Mouse (Mus musculus): ENCODE results near the gene AW011738.
A peak's percentile ranks its signal among the peaks of the same experiment; 100 is the strongest.

The AW011738 gene

DNA sequence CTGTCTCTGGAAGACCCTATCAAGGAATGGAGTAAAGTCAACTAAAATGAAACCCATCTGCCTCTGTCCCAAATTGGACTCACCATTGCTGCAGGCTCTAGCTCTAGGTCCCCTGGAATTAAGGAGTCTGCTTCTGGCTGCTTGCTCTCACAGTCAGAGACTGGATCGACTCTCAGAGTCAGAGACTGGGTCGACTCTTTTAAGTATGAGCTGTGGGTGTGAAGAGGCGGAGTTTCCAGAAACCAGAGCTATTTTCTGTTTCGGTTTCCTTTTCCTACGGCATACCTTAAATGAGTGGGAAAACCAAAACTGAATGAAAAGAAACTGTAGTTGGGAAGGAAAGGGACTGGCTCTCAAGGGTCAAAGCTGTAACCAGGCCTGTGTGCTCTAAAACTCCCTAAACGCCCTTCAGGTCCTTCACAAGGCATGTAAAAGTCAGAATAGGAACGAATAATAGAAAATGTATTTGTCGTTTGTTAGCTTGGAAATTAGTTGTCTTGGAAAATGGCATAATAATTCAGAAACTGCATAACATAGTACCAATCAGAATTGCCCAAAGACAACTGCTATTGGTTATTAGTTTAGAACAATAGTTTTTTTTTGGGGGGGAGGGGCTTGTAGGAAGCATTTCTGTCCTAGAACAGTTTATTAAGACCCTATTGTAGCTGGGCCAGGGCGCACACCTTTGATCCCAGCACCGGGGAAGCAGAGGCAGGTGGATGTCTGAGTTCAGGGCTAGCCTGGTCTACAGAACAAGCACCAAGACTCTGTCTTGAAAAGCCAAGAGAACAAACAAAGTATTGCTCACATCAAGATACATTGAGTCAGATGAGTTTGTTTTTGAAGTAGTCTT lies 2.3 kb upstream of the AW011738 start, which contains the start of gene Isg15:
Gene Isg15 (minus strand): TSS at position 196 of the 853 bp plus-strand sequence.
- DNase-seq = no peak

DNA sequence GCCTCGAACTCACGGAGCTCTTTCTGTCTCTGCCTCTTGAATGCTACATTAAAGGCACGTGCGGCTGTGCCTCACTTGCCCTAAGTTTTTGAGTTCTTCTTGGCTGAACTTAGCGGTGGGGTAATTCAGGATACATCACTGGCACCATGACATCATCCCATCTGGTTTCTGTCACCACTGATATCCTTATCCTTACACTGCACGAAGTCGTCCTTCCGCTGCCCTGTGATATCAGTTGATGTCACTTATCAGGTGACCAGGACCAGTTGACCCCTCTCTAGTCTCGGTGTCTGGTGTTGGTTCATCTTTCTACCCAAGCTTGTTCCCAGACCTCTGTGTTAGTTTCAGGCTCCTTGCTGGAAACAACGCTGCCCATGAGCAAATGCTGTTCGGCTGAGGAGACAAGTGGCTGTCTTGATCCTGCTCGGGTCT lies 626 bp upstream of the AW011738 start:
- DNase-seq = no peak

DNA sequence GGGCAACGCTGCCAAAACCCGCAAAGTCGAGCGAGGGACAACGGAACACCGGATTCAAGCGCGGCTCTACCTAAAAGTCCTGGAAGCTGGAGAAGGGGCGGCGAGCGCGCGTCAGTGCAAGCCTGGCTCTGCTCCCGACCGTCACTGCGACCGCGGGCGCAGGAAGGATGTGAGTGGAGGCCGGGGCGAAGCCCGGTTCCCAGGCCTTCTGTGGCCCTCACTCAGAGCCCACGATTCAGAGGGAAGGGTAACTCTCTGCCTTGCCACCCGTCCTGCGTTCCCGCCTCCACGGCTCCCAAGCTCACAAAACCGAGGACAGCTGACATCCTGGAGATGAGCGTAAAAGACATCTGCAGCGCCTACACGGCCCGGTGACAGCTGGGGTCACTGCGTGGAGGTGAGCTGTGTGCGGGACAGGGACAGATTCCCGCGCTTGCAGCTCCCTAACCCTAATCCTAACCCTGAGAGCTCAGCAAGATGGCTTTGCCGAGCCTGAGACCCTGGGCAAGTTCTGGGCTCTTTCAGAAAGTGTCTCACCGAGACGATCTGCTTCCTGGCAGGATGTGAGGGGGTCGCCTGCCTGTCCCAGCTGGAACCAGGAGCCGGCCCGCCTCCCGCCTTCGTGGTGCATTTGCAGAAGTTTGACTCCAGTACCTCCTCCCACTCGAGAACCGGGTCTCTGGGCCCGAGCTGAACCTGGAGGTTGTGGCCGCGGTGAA lies 468 bp downstream of the AW011738 start:
- peak; percentile 40 for DNase-seq

DNA sequence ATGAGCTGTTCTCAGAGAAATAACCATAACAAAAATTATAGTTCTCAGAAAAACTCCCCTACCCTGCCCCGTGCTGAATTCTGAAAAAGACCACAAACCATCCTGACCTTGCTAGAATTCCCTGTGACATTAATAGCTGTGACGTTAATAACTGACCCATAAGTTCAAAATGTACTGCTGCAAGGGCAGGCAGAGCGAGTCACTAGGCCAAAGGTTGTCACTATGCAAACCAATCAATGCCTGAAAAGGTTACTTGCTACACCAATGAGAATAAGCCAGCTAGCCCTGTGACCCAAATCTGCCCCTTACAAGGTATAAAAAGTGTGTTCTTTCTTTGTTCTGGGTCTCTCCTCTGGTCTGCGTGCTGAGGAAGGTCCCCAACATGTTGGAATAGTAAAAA lies 5.8 kb downstream of the AW011738 start:
- DNase-seq = no peak

DNA sequence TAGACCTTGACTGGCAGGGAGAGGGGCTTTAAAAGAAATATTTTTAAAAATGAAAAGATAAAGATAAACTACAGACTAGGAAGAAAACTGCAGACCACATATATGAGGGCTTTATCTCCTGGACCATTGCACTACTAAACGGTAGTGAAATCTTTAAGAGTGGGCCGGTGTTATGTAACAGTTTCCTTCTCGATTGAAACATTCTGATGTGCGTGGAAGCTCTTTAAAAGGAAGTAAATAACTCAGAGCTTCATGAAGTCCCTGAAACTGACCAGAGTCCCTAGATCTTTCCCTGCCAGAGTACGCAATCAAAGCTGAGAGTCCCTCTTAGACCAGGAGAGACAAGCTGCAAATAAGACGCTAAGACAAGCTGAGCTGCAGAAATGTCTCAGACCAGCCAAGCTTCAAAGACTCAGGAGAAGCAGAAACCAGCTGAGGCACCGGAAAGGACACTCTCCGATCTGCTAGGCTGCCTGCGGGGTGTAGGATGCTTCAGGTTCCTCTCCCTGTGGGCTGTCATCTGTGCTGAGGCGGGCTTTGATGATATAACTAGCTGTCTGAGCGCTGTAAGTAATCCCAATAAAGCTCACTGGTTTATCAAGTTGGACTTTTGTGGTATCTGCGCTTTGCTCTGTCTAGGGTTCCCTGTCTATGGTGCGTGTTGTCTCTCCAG lies 7.0 kb downstream of the AW011738 start:
- no peak for DNase-seq

DNA sequence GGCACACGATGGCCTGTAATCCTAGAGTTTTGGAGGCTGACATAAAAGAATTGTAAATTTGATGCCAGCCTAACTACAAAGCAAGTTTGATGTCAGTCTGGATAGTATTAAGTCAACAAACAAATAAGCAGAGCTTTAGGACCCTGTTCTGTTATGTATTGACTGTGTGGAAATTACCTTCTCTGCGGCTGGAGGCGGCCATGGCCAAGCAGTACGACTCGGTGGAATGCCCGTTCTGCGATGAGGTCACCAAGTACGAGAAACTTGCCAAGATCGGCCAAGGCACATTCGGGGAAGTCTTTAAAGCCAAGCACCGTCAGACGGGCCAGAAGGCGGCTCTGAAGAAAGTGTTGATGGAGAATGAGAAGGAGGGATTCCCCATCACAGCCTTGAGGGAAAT lies 10.0 kb downstream of the AW011738 start:
- DNase-seq = no peak

DNA sequence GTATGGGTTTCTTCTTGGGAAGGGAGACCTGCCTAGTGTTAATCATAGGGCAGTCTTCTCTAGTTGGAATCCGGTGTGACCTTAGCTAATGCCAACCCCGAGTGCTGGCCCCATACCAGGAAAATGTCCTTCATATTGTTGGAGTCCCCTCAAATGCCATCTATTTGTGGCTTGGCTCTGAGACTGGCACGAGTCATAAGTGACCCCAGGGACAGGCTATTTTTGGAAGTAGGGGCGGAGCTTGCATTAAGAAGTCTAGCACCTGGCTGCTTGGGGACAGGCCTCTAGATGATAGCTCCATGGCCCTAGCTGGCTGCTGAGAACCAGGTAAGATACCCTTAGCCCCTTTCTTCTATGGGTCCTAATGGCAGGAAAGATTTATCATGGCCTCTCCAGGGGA lies 12.5 kb downstream of the AW011738 start, which contains the start of gene Perm1:
Gene Perm1 (plus strand): TSS at position 220 of the 400 bp plus-strand sequence.
- DNase-seq = peak; percentile 41

DNA sequence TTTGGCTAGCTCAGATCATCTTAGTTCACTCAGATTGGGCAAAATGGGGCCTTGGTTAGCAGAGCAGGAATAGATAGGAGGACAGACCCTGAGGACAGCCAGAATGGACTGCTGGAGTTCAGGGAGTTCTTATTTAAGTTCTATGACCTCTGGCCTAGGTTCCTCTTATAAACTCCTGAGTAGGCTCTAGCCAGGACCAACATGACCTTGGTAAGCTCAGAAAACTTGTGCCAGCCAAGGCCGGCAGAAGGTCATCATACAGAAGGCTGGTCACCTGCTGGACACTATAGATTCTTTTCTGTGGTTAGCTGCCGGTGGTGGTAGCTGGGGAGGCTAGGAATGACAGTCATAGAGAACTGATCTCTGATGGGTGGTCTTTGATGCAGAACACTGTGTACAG lies 13.1 kb downstream of the AW011738 start:
- DNase-seq = no peak

DNA sequence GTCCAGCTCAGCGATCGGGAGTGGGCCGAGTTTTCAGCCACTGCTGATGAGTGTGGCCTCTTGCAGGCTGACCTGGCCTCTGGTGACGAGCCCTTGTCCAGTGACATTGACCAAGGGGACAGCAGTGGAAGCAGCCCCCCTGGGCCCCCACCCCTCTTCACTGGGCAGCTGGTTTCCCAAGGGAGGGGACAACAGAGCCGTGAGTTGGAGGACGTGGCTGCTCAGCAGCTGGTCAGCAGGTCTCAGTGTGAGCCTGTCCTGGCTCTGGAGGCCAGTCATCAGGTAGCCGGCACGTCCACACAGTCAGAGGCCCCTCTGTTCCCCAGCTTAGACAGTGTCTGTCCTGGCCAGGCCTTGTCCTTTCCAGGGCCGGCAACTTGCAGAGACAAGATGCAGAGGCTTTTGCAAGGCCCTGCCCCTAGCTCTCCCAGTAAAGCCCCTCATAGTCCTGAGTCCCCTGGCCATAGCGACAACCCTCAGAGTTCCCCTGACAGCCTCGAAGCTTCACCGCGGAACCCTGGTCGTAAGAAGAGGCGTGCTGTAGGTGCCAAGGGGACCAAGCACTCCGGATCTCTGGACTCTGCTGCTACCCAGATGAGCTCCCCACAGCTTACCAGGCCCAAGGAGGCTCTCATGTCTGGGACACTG lies 14.0 kb downstream of the AW011738 start:
- no peak for DNase-seq

DNA sequence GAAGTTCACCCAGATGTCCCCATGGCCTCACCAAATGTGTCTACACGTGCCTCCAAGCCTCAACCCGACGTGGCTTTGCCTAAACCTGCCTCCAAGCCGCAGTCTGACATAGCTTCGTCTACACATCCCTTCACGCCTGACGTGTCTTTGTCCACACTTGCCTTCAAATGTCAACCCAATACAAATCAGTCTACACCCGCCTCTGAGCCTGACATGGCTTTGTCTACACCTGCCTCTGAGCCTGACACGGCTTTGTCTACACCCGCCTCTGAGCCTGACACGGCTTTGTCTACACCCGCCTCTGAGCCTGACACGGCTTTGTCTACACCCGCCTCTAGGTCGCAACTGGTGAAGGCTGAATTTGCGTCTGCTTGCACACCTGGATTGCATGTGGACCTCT lies 14.7 kb downstream of the AW011738 start:
- no peak for DNase-seq

DNA sequence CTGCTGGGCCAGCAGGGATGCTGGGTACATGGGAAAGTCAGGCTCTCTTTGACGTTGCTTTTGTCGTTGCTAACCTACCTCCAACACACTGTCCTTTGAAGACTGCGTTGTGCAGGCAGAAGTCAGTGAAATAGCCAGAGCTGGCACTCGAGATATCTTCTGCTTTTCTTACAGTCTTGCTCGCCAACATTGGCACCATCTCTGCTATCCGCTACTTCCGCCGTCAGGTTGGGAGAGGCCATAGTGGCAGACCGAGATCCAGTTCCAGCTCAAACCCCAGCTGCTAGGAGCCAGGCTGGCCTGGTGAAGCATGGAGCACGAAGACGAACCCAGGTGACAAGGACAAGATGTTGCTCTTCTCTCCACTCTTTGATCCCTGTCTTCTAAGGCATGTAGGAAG lies 16.8 kb downstream of the AW011738 start:
- no peak for DNase-seq

DNA sequence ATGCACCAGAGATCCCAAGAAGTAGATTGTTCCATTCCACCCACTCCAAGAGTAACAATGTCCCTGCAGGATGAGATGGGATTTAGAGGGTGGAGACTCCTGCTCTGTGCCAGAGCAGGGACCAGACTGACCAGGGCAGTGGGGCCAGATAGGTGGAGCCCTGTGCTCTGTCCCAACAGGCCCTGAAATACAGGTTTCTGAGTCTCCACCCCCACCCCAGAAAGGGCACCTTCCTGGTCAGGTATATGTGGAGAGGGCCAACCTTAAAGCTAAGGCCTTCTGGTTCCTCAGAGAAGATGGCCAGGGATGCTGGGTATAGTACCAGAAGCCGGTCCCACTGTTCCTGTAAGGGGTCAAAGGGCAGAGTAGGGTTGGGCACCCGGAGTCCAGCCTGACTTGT lies 21.2 kb downstream of the AW011738 start:
- no peak for DNase-seq

DNA sequence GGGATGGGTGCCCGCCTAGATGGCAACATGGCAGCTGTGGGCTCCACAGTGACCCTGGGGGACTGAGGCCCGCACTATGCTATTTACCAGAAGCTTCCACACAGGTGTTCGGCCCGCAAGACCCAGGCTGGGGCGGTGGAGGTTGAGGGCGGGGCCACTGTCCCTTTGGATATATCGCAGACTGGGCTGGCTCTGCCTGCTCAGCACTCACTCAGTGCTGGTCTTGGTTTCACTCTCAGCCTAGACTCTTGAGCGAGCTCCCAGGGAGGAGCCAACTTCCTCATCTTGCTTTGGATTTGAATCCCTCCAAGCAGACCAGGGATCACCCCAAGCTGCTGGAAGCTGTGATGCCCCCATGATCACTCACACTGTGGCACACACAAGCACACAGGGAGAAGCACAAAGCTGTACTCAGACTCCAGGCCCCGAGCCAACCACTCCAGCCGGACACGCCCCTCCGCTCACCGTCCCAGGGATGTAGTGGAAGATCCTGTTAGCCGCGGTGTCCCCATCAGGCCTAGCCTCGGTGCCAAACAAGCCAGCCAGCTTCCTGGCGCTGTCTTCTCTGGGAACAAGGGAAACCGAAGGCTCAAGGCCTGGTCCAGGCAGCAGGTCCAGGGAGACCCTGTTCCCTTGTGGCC lies 24.8 kb downstream of the AW011738 start:
- DNase-seq = peak; percentile 52

DNA sequence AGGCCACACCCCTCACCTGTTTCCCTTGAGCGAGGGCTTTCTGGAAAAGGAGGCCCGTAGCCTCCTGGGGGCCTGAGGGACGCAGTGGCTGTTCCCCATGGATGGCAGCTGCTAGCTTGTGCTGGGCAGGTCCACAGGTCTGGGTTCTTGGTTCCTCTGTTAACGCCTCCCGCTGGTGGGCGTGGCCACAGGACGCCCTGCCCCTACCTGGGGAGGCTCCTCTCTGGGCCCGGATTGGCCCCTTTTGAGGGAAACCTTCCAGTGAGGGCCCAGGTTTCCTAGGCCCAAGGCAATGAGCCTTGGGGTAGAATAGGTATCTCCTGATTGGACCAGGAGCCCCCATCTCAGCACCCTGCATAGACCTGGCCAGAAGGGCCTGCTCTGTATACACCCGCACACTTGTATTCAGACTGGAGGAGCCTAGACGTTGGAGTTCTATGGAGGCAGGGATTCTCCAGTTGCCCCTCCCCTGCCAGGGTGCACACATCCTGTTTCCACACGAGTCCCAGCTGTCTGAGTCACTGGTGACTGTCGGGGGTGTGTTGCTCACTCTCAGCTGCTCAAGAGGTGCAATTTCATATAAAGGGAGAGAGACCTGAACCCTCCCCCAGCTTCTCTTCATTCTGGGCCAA lies 25.4 kb downstream of the AW011738 start:
- peak; percentile 27 for DNase-seq

DNA sequence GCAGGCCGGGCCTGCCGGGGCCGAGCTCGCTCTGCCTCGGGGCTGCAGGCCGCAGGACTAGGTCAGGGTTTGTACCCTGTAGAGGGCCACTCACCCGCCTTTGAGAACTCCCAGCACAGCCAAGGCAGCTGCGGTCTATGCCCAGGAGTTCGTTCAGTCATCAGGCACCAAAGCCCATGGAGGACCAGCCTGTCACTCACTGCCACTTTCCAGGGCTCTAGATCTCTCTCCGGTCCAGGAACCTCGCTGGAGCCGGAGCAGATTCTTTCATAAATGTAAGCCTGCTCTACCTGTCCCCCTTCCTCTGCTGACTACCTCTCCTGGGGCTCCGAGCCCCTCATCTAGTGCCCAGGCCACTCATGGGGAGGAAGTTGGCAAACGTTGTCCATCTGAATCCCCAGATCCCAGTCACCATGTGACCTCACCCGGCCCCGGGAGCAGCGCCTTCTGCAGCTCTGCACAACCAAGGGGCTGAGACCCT lies 31.0 kb downstream of the AW011738 start:
- DNase-seq = no peak

DNA sequence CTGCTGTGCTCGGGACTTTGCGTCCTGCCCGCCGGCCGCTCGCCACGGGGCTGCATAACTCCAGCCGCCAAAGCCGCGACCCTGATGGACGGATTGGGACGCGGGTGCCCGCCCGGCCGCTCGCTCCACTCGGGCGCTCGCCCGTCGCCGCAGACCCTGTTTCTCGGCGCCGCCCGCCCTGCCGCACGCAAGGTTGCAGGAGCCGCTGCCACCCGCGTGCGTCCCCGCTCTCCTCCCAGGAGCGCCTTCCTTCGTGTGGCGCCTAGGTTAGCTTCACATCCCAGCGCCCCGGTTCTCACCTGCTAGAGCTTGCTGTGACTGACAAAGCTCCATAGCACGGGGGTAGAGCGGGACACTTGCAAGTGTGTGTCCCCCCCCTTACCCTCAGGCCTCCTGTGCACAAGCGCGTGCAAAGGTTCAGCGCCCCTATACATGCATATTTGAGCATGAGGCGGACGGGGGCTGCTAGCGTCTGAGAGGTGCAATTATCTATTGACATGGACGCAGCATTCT lies 31.7 kb downstream of the AW011738 start, which contains the start of gene Plekhn1:
Gene Plekhn1 (minus strand): TSS at position 157 of the 513 bp plus-strand sequence.
- peak; percentile 76 for DNase-seq

DNA sequence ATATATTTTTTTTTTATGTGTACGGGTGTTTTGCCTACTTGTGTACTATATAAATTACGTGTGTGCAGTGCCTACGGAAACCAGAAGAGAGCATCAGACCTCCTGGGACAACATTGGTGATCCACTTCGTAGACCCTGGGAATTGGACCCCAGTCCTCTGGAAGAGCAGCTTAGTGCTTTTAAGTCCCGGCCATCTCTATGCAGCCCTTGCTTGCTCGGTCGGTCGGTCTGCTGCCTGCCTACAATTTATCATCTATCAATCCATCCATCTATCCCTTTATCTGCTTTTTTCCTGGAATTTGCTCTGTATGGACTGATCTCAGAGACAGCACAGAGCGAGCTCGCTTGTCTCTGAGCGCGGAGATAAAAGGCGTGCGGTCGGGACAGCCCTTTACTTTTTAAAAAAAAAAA lies 32.3 kb downstream of the AW011738 start:
- DNase-seq = no peak

DNA sequence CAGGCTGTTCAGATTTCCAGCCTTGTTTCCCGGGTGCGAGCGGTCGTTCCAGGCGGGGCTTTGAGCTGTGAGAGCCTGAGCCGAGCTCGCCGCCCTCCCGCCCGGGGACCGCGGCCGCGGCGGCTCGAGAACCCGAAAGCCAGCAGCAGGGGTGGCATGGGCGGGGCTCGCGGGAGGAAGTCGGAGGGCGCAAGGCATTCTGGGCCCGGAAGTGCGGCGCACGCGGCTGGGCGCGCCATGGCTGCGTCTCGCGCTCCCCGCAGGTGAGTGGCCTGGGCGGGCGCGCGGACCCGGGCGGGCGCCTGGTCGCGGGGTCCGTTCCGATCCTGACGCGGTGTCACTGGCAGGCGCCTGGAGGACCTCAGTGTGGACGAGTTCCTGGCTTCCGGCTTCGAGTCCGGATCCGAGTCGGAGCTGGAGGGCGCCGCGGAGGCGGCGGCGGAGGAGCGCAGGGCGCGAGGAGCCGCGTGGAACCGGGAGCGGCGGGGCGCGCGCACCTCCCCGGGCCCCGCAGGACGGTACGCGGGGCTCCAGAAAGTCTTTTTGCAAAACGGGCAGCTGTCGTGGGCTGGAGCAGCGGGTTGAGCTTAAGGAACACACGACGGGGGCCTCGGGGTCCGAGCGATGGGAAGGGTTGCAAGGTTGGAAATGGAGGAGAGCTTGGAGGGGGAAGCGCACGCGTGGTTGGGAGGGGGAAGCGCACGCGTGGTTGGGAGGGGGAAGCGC lies 32.9 kb downstream of the AW011738 start, which contains the start of gene Noc2l:
Gene Noc2l (plus strand): TSS at position 203 of the 726 bp plus-strand sequence.
- peak; percentile 92 for DNase-seq

DNA sequence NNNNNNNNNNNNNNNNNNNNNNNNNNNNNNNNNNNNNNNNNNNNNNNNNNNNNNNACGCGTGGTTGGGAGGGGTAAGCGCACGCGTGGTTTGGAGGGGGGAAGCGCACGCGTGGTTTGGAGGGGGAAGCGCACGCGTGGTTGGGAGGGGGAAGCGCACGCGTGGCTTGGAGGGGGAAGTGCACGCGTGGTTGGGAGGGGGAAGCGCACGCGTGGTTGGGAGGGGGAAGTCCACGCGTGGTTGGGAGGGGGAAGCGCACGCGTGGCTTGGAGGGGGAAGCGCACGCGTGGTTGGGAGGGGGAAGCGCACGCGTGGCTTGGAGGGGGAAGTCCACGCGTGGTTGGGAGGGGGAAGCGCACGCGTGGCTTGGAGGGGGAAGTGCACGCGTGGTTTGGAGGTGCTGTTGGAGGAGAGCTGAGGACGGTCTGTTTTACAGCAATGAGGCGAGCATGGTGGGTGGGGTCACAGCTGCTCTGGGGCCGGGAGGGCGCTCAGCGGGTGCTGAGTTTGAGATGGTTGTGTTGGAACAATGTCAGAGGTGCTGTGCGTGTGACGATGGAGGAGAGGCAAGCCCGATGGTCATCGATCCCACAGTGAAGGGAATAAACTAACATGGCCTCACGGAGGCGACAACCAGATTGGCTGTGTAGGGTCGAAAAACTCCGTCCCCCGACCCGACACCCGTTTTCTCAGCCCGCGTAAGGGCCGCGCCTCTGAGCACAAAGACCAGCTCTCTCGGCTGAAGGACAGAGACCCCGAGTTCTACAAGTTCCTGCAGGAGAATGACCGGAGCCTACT lies 33.7 kb downstream of the AW011738 start:
- DNase-seq = no peak

DNA sequence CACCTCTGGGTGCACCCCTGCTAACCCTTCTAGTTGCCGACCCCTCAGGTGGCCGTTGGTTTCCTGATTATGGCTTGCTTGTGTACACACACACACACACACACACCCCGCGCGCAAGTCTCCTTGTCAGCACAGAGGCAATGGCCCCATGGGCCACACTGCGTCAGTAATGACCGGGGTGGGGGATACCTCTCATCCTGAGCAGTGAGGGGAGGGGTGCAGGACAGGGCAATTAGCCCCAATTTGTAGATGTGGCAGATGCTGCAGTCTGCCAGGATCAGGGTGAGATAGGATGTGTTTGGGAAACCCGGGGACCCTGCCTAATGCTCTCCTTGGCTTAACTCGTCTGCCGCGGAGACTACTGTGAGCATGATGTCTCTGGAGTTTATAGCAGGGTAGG lies 46.5 kb downstream of the AW011738 start:
- no peak for DNase-seq
